Mouse (Mus musculus) ES-E14 (cell line): Measurements from ENCODE around the gene Ptgir.

Source experiments
- HCFC1 ChIP-seq: IDR thresholded peaks from 2 replicates; pipeline ENCODE4 v1.6.1; 2012; ENCODE audit warnings: low read length, inconsistent platforms, borderline replicate concordance; ENCODE audit not compliant: insufficient read depth
- MAFK ChIP-seq: IDR thresholded peaks from 2 replicates; pipeline ENCODE4 v1.6.1; 2014; ENCODE audit warnings: mild to moderate bottlenecking, low read depth, low read length, inconsistent platforms; ENCODE audit not compliant: insufficient read depth

- no peak for TF ChIP-seq MAFK
- TF ChIP-seq HCFC1 = no peak
Measured at GRCm38 (mm10) chr7:16947349-16947895, 41.1 kb downstream of the Ptgir start.
